Comparison of ENCODE assay signal across 8 mouse cellular contexts in the genomic region with DNA sequence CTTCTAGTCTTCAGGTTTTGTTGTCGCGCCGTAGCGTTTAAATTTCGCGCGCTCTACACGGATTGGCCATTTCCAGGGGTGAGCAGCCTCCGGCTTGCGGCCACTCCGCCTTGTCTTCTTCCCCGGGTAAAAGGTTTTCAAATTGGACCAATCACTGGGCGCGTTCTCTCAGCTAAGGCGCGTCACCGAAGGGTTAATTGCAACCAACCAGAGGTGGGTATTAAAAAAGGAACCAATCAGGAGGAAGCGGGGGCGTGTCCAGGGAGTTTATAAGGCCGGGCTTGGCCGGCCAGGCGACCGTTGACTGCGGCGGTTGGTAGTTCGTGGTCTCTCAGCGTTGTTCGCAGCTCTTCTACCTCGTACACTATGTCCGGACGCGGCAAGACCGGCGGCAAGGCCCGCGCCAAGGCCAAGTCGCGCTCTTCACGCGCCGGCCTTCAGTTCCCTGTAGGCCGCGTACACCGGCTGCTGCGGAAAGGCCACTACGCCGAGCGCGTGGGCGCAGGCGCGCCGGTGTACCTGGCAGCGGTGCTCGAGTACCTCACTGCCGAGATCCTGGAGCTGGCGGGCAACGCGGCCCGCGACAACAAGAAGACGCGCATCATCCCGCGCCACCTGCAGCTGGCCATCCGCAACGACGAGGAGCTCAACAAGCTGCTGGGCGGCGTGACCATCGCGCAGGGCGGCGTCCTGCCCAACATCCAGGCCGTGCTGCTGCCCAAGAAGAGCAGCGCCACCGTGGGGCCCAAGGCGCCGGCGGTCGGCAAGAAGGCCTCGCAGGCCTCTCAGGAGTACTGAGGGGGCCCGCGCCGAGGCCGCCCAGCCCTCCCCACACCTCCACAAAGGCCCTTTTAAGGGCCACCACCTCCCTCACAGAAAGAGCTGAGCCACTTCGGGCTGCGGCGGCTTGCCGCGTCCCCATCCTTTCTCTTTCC. TPM values are rescaled to one million over a fixed set of nuclear protein-coding genes. Genes with fewer than 3 reads are reported as not detected.
DNase-seq lines count a peak whose midpoint lies in the region; ATAC-seq and TF ChIP-seq lines count a peak whose summit lies in the region.

H2afx (plus strand) TSS at position 299 of the 935 bp plus-strand sequence.

- intact Hi-C loops in heart, adult 2 months (cut with DNase I): loop anchor here (2.0 kb wide), 1 partner anchor 42 kb away; no protein-coding TSS in a partner anchor

- H3K79me2 ChIP-seq in heart, adult 2 months (replicated peaks; ENCODE audit: control insufficient read depth, insufficient read depth, low read length): peaks cover 2% of the 10 kb centered on the region; the same call in 1 of the 2 replicates

- peak within 1 kb of the TSS; percentile 90 for H3K4me3 ChIP-seq in embryonic facial prominence, embryonic 14.5 days (ENCODE audit: low read depth, low read length)
- H3K4me3 ChIP-seq in heart, adult 2 months: peak within 1 kb of the TSS; percentile 66
- peak within 1 kb of the TSS; percentile 92 for H3K4me3 ChIP-seq in limb, embryonic 13.5 days
- peak within 1 kb of the TSS; percentile 91 for H3K4me3 ChIP-seq in midbrain, embryonic 16.5 days (ENCODE audit: low read depth, low read length)

- ATAC-seq in embryonic facial prominence, embryonic 14.5 days (ENCODE audit: low read depth): peak; percentile 95
- peak; percentile 97 for ATAC-seq in limb, embryonic 13.5 days (ENCODE audit: low FRiP score, low read depth)
- peak; percentile 95 for ATAC-seq in midbrain, embryonic 16.5 days

- H3K4me2 ChIP-seq in embryonic facial prominence, embryonic 14.5 days (ENCODE audit: low read depth, low read length): peak within 1 kb of the TSS; percentile 85
- H3K4me2 ChIP-seq in limb, embryonic 13.5 days (replicated peaks): peak within 1 kb of the TSS; percentile 73
- H3K4me2 ChIP-seq in midbrain, embryonic 16.5 days (ENCODE audit: low read length): peak within 1 kb of the TSS; percentile 96

- peak; percentile 81 for TF ChIP-seq EP300 in heart, adult 2 months (IDR thresholded peaks at IDR 0.05; ENCODE audit: insufficient read depth, low read depth, low read length)

- peak; percentile 99 for DNase-seq in 3T3-L1 (ENCODE audit: low read depth, low spot score)
- DNase-seq in adrenal gland, postnatal 4 days (ENCODE audit: low spot score in 2 of 2): peak; percentile 92 to 96
- DNase-seq in embryonic facial prominence, embryonic 14.5 days (ENCODE audit: low spot score): peak; percentile 100
- peak; percentile 96 to 98 for DNase-seq in heart, adult 2 months
- peak; percentile 99 to 100 for DNase-seq in kidney, adult 8-10 months
- DNase-seq in spleen, postnatal 10 days (ENCODE audit: low spot score in 2 of 2): peak; percentile 99

- H3K27me3 ChIP-seq in embryonic facial prominence, embryonic 14.5 days (replicated peaks; ENCODE audit: control insufficient read depth, insufficient read depth, low read length): no peaks in the 10 kb centered on the region
- H3K27me3 ChIP-seq in heart, adult 2 months (ENCODE audit: control insufficient read depth, insufficient read depth, low read length): no peaks in the 10 kb centered on the region
- no peaks in the 10 kb centered on the region for H3K27me3 ChIP-seq in limb, embryonic 13.5 days
- H3K27me3 ChIP-seq in midbrain, embryonic 16.5 days (ENCODE audit: control insufficient read depth, insufficient read depth, low read depth, low read length): no peaks in the 10 kb centered on the region

- peak within 1 kb of the TSS; percentile 96 for H3K9ac ChIP-seq in embryonic facial prominence, embryonic 14.5 days (ENCODE audit: low read depth, low read length)
- H3K9ac ChIP-seq in heart, adult 2 months (ENCODE audit: low read depth, low read length): peak within 1 kb of the TSS; percentile 94
- H3K9ac ChIP-seq in limb, embryonic 13.5 days: peak within 1 kb of the TSS; percentile 99
- H3K9ac ChIP-seq in midbrain, embryonic 16.5 days (ENCODE audit: low read depth, low read length): peak within 1 kb of the TSS; percentile 84

- peak; percentile 100 for TF ChIP-seq POLR2A in heart, adult 2 months (IDR thresholded peaks at IDR 0.05; ENCODE audit: insufficient read depth, low read depth, low read length)

- H3K9me3 ChIP-seq in embryonic facial prominence, embryonic 14.5 days (ENCODE audit: control insufficient read depth, low read length): no peaks in the 10 kb centered on the region
- H3K9me3 ChIP-seq in limb, embryonic 13.5 days: no peaks in the 10 kb centered on the region
- no peaks in the 10 kb centered on the region for H3K9me3 ChIP-seq in midbrain, embryonic 16.5 days (replicated peaks; ENCODE audit: control insufficient read depth, low read length, poor library complexity, severe bottlenecking)

- peaks cover 12% of the 10 kb centered on the region for H3K4me1 ChIP-seq in embryonic facial prominence, embryonic 14.5 days (ENCODE audit: control insufficient read depth, insufficient read depth, low read length)
- H3K4me1 ChIP-seq in heart, adult 2 months (ENCODE audit: control insufficient read depth, insufficient read depth, low read length): peaks cover 1% of the 10 kb centered on the region
- H3K4me1 ChIP-seq in limb, embryonic 13.5 days: peaks cover 20% of the 10 kb centered on the region
- H3K4me1 ChIP-seq in midbrain, embryonic 16.5 days (ENCODE audit: control insufficient read depth, insufficient read depth, low read length): peaks cover 18% of the 10 kb centered on the region

- H3K27ac ChIP-seq in embryonic facial prominence, embryonic 14.5 days (replicated peaks; ENCODE audit: low read depth, low read length): peak within 1 kb of the TSS; percentile 94
- peak within 1 kb of the TSS; percentile 89 for H3K27ac ChIP-seq in heart, adult 2 months
- peak within 1 kb of the TSS; percentile 97 for H3K27ac ChIP-seq in limb, embryonic 13.5 days
- H3K27ac ChIP-seq in midbrain, embryonic 16.5 days (ENCODE audit: low read length): peak within 1 kb of the TSS; percentile 94

- WGBS in embryonic facial prominence, embryonic 14.5 days: under 1% methylated on average over 55 of the region's 91 CpGs
- WGBS in heart, adult 2 months: under 1% methylated on average over 89 of the region's 91 CpGs
- WGBS in limb, embryonic 13.5 days: under 1% methylated on average over 91 of the region's 91 CpGs
- WGBS in midbrain, embryonic 16.5 days: under 1% methylated on average over 86 of the region's 91 CpGs

- peak; percentile 78 for TF ChIP-seq CTCF in heart, adult 2 months (IDR thresholded peaks at IDR 0.05)

- peaks cover 70% of the 10 kb centered on the region for H3K36me3 ChIP-seq in embryonic facial prominence, embryonic 14.5 days (ENCODE audit: control insufficient read depth, insufficient read depth, low read length)
- no peaks in the 10 kb centered on the region; the same call in 1 of the 2 replicates for H3K36me3 ChIP-seq in heart, adult 2 months (ENCODE audit: control insufficient read depth, insufficient read depth, low read length)
- H3K36me3 ChIP-seq in limb, embryonic 13.5 days: peaks cover 74% of the 10 kb centered on the region
- peaks cover 15% of the 10 kb centered on the region for H3K36me3 ChIP-seq in midbrain, embryonic 16.5 days (ENCODE audit: control insufficient read depth, insufficient read depth, low read length)

RNA-seq across cellular contexts. Expression of gene H2afx, which starts in this region (rescaled TPM):
- 100 to 1,000 TPM; 146 to 165 TPM for total RNA-seq in adrenal gland, postnatal 4 days (2021)
- 202 and 227 TPM in 2 replicates for polyA plus RNA-seq in embryonic facial prominence, embryonic 14.5 days (2014; fragmentation: Nextera tagmentation; extraction: Ambion mirVana)
- 10 to 100 TPM; 12.8 TPM for total RNA-seq in heart, adult 2 months (2021)
- polyA plus RNA-seq in heart, adult 2 months (2012; rRNA removed): 12.7 and 14.2 TPM in 2 replicates
- 382 and 390 TPM in 2 replicates for polyA plus RNA-seq in limb, embryonic 13.5 days (2015; fragmentation: Nextera tagmentation; extraction: Ambion mirVana)
- 112 and 124 TPM in 2 replicates for polyA plus RNA-seq in midbrain, embryonic 16.5 days (2015; fragmentation: Nextera tagmentation; extraction: Ambion mirVana)

Comparison
In these comparisons a context has a peak if more than half of its experiments do, and no peak if none do; other contexts are left out.
1. Peak in every context shown above with its lines: DNase-seq, ATAC-seq, H3K4me3 ChIP-seq and H3K27ac ChIP-seq.
2. RNA of gene H2afx (total RNA-seq): 146 to 165 TPM in adrenal gland, postnatal 4 days; 12.8 TPM in heart, adult 2 months; every median in the first group is over 10 times any median in the second.